Mouse (Mus musculus): ENCODE measurements around the gene Gdpgp1.

The Gdpgp1 gene

GRCm38 (mm10) chr7:80281646-80282045, 49.0 kb downstream of the Gdpgp1 start:
- DNase-seq = no peak

- DNase-seq = no peak
These were observed 50.7 kb downstream of the Gdpgp1 start for GRCm38 (mm10) chr7:80283226-80283918.

- no peak for DNase-seq
These were observed 51.7 kb downstream of the Gdpgp1 start for GRCm38 (mm10) chr7:80284391-80284790.

- DNase-seq = no peak
These were observed 53.1 kb downstream of the Gdpgp1 start for GRCm38 (mm10) chr7:80285725-80286124.

- no peak for DNase-seq
These were observed 55.1 kb downstream of the Gdpgp1 start for GRCm38 (mm10) chr7:80287736-80288135.

Data from retina, postnatal 1 day (tissue).